Mouse (Mus musculus) lung, embryonic 15.5 days (tissue): Measurements from ENCODE around the gene Lrrc73. TPM values are rescaled to one million over a fixed set of nuclear protein-coding genes. Genes with fewer than 3 reads are reported as not detected.
A peak's percentile ranks its signal among the peaks of the same experiment; 100 is the strongest.

Source experiments
- ATAC-seq: fragments of 200-750 bp; cut with Nextera tagmentation; 2 replicates; pipeline ENCODE4 v1.8.0; 2017; ENCODE audit warnings: moderate number of reproducible peaks, borderline replicate concordance; ENCODE audit not compliant: low FRiP score, low TSS enrichment; ENCODE audit errors: extremely low read depth
- H3K27ac ChIP-seq: fragments of 300-500 bp; sonication (generic); 2 replicates; pipeline ENCODE4 v1.5.1; 2015; ENCODE audit warnings: moderate library complexity, mild to moderate bottlenecking, inconsistent platforms
- H3K27me3 ChIP-seq: fragments of 300-500 bp; sonication (generic); 2 replicates; pipeline ENCODE4 v1.6.1; 2015; ENCODE audit warnings: inconsistent platforms
- H3K36me3 ChIP-seq: fragments of 300-500 bp; sonication (generic); 2 replicates; pipeline ENCODE4 v1.6.1; 2015; ENCODE audit warnings: inconsistent platforms
- H3K4me1 ChIP-seq: fragments of 300-500 bp; sonication (generic); 2 replicates; pipeline ENCODE4 v1.6.1; 2015; ENCODE audit warnings: inconsistent platforms
- H3K4me2 ChIP-seq: fragments of 300-500 bp; sonication (generic); 2 replicates; pipeline ENCODE4 v1.6.1; 2015; ENCODE audit warnings: inconsistent platforms, mild to moderate bottlenecking, moderate library complexity
- H3K4me3 ChIP-seq: fragments of 300-500 bp; sonication (generic); 2 replicates; pipeline ENCODE4 v1.5.1; 2015; ENCODE audit warnings: mild to moderate bottlenecking, inconsistent platforms
- H3K9ac ChIP-seq: fragments of 300-500 bp; sonication (generic); 2 replicates; pipeline ENCODE4 v1.6.1; 2015; ENCODE audit warnings: inconsistent platforms
- H3K9me3 ChIP-seq: fragments of 300-500 bp; sonication (generic); 2 replicates; pipeline ENCODE4 v1.6.1; 2016; ENCODE audit warnings: inconsistent platforms
- WGBS: fragments of 180-500 bp; shearing (Covaris S2); methylation state at CpG from one replicate; pipeline ENCODE4 v1.1.7; 2015; 5-methylcytosine and 5-hydroxymethylcytosine counted together
- polyA plus RNA-seq: library from polyadenylated mRNA; unstranded; fragments of >200 nt; fragmentation: Nextera tagmentation; extraction: Ambion mirVana; gene quantifications from 2 replicates; pipeline ENCODE4 v1.2.1, GENCODE M21; 2015

The Lrrc73 gene
- polyA plus RNA-seq, 1 experiment from 2014 or later = 0.66 TPM

DNA sequence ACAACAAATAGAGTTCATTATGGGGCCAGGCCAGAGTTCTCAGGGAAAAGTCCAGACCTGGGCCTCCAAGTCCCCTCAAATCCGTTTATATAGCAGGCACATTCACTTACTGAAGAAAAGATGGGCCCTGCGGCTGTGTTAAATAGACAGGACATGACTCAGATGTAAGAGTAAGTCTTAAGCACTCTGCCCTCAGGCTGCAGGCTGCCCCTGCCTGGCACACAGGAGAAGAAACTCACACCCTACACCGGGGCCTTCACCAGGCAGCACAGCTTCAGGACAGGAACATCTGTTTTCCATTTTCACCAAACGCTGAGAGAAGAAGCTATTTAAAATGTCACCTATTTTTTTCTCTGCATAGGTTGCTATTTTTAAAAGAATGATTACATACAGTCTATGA lies 24.3 kb downstream of the Lrrc73 start:
- Histone ChIP-seq H3K36me3 (peaks cover 40% of the 10 kb centered on the region), H3K27me3 (no peaks in the 10 kb centered on the region), H3K4me1 (peaks cover 18% of the 10 kb centered on the region), H3K4me2 (no peak overlapping the region), H3K9me3 (no peaks in the 10 kb centered on the region), H3K27ac (no peak overlapping the region), H3K9ac (no peak overlapping the region), H3K4me3 (no peak overlapping the region)
- no peak for ATAC-seq
- WGBS = 59% methylated on average over 4 of the region's 4 CpGs

DNA sequence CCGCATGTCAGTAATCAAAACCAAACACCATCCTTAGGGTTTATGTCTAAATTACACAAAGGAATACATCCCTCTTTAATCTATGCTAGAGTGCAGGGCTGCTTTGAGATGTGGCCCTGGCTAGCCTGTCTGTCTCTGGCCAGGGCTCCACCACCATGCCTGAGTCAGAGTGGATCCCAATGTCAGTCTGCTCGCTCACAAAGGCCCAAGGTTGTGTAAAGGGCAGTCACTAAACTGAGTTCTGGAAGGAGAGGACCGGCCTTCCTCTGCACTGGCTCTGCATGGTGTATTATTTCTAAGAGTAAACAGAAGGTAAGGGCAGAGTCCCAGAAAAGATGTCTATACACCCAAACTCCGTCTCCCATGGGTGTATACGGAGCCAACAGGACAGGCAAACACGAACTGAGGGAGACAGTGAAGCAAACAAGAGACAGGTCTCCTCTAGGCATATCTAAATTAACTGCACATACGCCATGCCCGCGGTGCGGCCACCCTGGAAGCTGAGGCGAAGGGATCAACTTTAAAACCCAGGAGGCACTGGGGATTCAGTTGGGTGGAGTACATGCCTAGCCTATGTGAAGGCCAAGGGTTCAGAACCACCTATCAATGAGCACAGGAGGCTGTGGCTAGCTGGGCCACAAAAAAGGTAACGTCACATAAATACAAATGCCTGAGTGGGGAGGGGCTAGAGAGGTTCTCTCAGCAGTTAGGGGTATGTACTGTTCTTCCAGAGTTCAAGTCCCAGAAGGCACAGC lies 24.9 kb downstream of the Lrrc73 start:
- H3K9me3 ChIP-seq = no peaks in the 10 kb centered on the region
- 88% methylated on average over 12 of the region's 12 CpGs for WGBS
- H3K36me3 ChIP-seq = peaks cover 40% of the 10 kb centered on the region
- H3K27me3 ChIP-seq = no peaks in the 10 kb centered on the region
- no peak overlapping the region for H3K4me3 ChIP-seq
- no peak for ATAC-seq
- H3K9ac ChIP-seq = no peak overlapping the region
- H3K27ac ChIP-seq = no peak overlapping the region
- peaks cover 21% of the 10 kb centered on the region for H3K4me1 ChIP-seq
- no peak overlapping the region for H3K4me2 ChIP-seq

DNA sequence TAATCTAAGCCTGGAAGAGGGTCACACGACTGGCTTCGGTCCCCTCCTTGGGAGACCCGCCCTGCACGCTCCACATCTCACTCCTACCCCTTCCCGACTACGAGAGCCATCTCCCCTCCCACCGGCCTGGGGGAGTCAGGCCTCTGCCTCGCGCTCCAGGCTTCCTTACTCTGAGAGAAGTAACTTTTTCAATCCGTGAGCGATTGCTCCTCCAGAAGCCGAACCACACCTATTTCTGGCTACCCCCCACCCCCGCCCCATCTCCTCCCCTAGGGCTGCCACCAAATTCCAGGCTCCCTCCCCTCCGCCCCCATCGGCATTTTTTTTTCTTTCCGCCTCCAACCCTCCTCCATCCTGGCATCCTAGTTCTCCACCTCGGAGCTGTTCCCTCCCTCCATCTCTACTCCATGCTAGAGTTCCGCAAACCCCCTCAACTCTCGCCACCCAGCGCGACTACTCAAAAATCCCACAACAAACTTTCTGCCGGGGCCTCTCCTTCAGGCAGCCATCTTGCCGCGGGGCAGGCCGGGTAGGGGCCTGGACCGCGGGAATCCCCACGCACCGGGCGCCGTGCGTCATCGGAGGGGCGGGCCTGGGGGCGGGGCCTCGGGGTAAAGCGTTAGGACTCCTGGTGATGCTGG lies 29.3 kb downstream of the Lrrc73 start, which contains the start of gene Tjap1:
Gene Tjap1, minus strand, starts transcription at position 544 of the 641 bp plus-strand sequence.
- H3K36me3 ChIP-seq = peaks cover 25% of the 10 kb centered on the region; the same call in 1 of the 2 replicates
- peak within 1 kb of the TSS; percentile 82 for H3K4me3 ChIP-seq
- peak; percentile 98 for ATAC-seq
- WGBS = 1% methylated on average over 37 of the region's 37 CpGs
- H3K27ac ChIP-seq = peak within 1 kb of the TSS; percentile 95
- peak within 1 kb of the TSS; percentile 87 for H3K9ac ChIP-seq
- H3K4me2 ChIP-seq = peak within 1 kb of the TSS; percentile 90
- H3K27me3 ChIP-seq = no peaks in the 10 kb centered on the region
- no peaks in the 10 kb centered on the region for H3K9me3 ChIP-seq
- H3K4me1 ChIP-seq = peaks cover 29% of the 10 kb centered on the region

DNA sequence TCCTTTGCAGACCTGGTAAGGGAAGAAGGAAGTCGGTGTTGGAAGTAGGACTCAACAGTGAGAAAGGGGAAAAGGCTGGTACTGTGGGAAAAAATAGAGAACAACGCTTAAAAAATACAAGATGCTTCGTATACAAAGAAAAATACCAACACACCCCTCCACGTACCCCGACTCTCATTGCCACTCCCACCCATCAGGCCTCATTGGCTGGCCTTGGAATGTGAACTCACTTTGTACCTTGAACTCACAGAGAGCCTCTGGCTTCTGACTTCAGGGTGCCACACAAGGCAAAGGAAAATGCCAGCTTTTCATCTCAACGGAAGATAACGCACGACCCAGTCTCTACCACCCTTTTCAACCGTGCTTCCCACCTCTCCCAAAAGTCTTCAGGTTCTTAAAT lies 29.8 kb downstream of the Lrrc73 start:
- peak overlapping the region; percentile 82 for H3K4me3 ChIP-seq

DNA sequence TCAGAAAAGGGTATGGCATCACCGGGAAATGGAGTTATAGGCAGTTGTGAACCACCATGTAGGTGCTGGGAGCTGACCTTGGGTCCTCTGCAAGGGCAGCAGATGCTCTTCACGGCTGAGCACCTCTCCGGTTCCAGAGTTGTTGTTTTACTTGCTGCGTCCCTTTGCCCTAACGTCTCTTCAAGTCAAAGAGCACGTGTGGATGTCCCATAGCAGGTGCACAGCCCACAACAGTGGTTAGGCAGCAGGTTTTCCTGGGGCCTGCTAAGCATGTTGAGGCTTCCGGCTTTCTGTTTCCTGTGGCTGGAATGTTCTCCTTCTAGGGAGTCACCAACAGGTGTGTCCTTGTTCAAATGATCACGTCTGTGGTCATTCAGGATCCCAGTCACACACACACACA lies 30.6 kb downstream of the Lrrc73 start:
- peaks cover 36% of the 10 kb centered on the region for H3K4me1 ChIP-seq
- H3K9me3 ChIP-seq = no peaks in the 10 kb centered on the region
- no peak for ATAC-seq

More for the DNA sequence above, 29.8 kb downstream of the Lrrc73 start:
- WGBS = 20% methylated on average over 9 of the region's 9 CpGs
- Histone ChIP-seq H3K4me1 (peaks cover 33% of the 10 kb centered on the region), H3K27me3 (no peaks in the 10 kb centered on the region), H3K9ac (no peak overlapping the region), H3K9me3 (no peaks in the 10 kb centered on the region), H3K27ac (peak overlapping the region; percentile 95; the same call in 1 of the 2 replicates), H3K4me2 (peak overlapping the region; percentile 90), H3K36me3 (peaks cover 21% of the 10 kb centered on the region; the same call in 1 of the 2 replicates)
- no peak for ATAC-seq

DNA sequence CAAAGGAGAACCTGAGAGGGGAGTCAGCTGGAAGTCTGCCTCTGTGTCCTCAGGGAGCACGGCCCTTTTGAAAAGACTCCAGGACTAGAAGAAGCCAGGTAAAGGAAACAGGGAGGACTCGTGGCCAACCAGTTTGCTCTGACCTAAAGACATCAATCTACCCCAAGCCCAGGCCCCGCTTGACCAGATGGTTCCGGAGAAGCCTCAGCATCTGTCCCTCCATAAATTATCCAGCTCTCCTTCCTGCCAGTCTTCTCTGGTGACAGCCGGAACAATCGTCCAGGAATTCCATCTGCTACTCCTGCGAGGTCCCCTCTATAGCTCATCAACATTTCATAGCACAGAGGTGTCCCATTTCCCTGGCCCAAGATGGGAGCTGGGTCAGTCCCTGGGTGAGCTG lies 31.3 kb downstream of the Lrrc73 start:
- H3K9me3 ChIP-seq = no peaks in the 10 kb centered on the region
- H3K27ac ChIP-seq = no peak overlapping the region
- no peak overlapping the region for H3K9ac ChIP-seq
- peaks cover 6% of the 10 kb centered on the region; the same call in 1 of the 2 replicates for H3K36me3 ChIP-seq
- 46% methylated on average over 7 of the region's 7 CpGs for WGBS
- H3K27me3 ChIP-seq = peaks cover 3% of the 10 kb centered on the region; the same call in 1 of the 2 replicates
- no peak for ATAC-seq
- no peak overlapping the region for H3K4me2 ChIP-seq
- peaks cover 36% of the 10 kb centered on the region for H3K4me1 ChIP-seq
- H3K4me3 ChIP-seq = no peak overlapping the region

More for the DNA sequence above, 30.6 kb downstream of the Lrrc73 start:
- H3K4me3 ChIP-seq = no peak overlapping the region
- H3K27ac ChIP-seq = no peak overlapping the region
- H3K9ac ChIP-seq = no peak overlapping the region
- no peaks in the 10 kb centered on the region for H3K27me3 ChIP-seq
- H3K4me2 ChIP-seq = no peak overlapping the region
- 82% methylated on average over 8 of the region's 8 CpGs for WGBS
- H3K36me3 ChIP-seq = peaks cover 13% of the 10 kb centered on the region; the same call in 1 of the 2 replicates

DNA sequence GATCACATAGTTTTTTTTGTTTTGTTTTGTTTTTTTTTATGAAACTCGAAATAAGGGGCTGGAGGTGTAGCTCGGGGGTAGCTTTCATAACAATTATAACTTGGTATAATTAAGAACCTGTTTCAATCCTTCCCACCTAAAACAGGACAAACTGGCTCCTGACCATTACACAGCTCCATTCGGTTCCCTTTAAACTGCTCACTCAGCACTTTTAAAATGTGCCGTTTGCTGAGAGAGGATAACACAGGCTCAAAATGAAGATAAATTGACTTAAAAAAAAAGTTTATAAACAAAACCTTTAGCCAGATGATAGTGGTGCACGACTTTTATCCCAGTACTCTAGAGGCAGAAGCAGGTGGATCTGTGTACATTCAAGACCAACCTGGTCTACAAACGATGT lies 32.1 kb downstream of the Lrrc73 start:
- Histone ChIP-seq H3K4me2 (no peak overlapping the region), H3K4me3 (no peak overlapping the region), H3K36me3 (no peaks in the 10 kb centered on the region), H3K9ac (no peak overlapping the region), H3K9me3 (no peaks in the 10 kb centered on the region), H3K27me3 (peaks cover 6% of the 10 kb centered on the region; the same call in 1 of the 2 replicates), H3K4me1 (peaks cover 36% of the 10 kb centered on the region), H3K27ac (no peak overlapping the region)
- ATAC-seq = no peak
- WGBS = 35% methylated on average over 6 of the region's 6 CpGs

DNA sequence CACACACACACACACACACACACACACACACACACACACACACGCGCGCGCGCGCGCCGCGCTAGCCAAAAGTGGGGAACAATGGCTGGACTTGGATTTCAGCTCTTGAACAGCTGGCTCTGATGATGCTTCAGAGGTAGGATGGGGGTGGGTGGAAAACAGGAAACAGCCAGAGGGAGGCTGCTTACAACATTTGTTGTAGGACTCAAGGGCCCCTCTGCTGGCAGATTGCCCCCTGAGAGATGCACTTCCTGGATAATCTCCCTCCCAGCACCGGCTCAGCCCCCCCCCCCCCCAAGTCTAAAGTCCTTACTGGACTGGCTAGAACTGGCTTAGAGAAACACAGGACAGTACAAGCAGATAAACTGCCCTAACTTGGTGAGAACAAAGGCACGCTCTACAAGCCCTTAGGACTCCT lies 34.4 kb downstream of the Lrrc73 start:
- H3K27ac ChIP-seq = no peak overlapping the region
- H3K9me3 ChIP-seq = no peaks in the 10 kb centered on the region
- no peaks in the 10 kb centered on the region for H3K36me3 ChIP-seq
- peaks cover 18% of the 10 kb centered on the region for H3K4me1 ChIP-seq
- no peak overlapping the region for H3K4me3 ChIP-seq
- 64% methylated on average over 11 of the region's 11 CpGs for WGBS
- H3K27me3 ChIP-seq = peaks cover 11% of the 10 kb centered on the region; the same call in 1 of the 2 replicates
- no peak overlapping the region for H3K9ac ChIP-seq
- H3K4me2 ChIP-seq = no peak overlapping the region
- peak; percentile 55 for ATAC-seq

DNA sequence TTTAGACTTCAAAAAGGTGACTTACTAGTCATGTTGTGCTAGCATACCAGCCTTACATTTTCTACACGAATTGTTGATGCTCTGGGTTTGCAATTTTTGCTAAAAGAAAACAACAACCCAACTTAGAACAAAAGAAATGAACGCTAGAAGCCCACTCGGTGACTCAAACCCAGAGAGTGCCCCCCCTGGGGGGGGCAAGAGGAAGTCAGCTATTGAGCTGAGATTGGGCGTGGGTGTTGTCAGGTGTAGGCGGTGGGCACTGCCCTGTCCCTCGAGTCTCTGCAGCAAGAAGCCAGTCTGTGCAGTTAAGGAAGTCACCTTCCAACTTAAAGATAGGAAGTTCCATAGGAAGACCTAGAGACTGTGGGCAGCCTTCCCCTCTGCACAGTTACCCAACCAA lies 43.3 kb downstream of the Lrrc73 start:
- H3K9me3 ChIP-seq = no peaks in the 10 kb centered on the region
- 36% methylated on average over 6 of the region's 6 CpGs for WGBS
- no peak overlapping the region for H3K4me3 ChIP-seq
- no peak overlapping the region for H3K27ac ChIP-seq
- no peaks in the 10 kb centered on the region for H3K36me3 ChIP-seq
- H3K9ac ChIP-seq = no peak overlapping the region
- no peak overlapping the region for H3K4me2 ChIP-seq
- ATAC-seq = no peak
- H3K27me3 ChIP-seq = peaks cover 61% of the 10 kb centered on the region
- H3K4me1 ChIP-seq = peaks cover 14% of the 10 kb centered on the region

DNA sequence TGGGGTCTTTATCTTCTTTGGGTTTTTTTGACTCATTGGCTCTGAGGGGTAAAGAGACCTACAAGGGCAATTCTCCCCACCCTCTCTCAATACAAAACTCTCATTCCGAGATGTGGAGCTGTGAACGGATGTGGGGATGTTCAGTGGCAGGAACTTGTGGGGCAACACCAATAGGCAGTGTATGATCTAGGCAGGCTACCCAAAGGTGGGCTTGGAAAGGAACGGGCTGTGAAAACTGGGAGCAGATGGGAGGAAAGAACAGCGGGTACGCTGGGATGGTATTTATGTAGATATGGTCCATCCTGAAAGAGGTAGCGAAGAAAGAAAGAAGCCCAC lies 43.7 kb downstream of the Lrrc73 start:
- H3K4me3 ChIP-seq = peak overlapping the region; percentile 49
- H3K9me3 ChIP-seq = no peaks in the 10 kb centered on the region
- WGBS = 10% methylated on average over 6 of the region's 6 CpGs
- H3K36me3 ChIP-seq = no peaks in the 10 kb centered on the region
- H3K27me3 ChIP-seq = peaks cover 61% of the 10 kb centered on the region
- H3K27ac ChIP-seq = no peak overlapping the region
- no peak for ATAC-seq
- H3K4me2 ChIP-seq = peak overlapping the region; percentile 99
- peak overlapping the region; percentile 48 for H3K9ac ChIP-seq
- peaks cover 14% of the 10 kb centered on the region for H3K4me1 ChIP-seq

DNA sequence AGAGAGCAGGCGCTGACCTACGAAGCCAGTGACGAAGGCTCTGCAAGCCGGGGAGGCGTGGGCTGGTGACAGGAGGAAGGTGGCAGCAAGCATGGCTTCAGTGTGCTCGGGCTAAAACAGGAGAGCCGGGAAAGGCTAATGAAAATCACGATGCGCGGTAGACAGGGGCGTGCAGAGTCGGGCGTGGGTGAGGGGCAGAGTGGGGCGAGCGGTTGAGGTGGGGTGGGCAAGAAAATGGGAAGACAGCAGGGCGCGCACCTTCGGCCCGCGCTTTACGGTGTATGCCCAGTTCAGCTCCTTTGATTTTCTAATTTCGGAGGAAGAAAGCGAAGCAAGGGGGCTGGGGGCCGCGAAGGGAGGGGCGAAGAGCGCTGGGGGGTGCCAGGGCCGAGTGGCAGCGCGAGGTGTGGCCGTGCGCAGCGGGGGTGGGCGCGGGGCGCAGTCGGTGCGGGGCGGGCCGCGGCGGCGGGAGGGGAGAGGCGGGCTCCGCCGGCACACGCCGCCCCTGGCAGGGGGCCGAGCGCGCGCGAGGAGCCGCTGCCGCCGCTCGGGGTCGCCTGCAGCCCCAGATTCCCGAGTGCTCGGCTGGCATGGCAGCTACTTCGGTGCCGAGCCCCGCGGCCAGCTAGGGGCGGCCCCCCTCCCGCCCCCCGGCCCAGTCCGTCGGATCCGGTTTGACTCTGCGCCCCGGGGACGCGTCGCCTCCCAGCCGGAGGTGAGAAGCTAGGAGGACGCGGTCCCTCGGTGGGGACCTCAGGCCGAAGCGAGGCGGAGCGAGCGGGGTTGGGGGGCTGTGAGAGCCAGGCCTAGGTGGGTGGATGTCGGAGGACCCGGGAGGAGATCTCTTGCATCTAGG lies 44.3 kb downstream of the Lrrc73 start, which contains the start of gene Dlk2:
Gene Dlk2, plus strand, starts transcription at position 58 of the 856 bp plus-strand sequence.
- under 1% methylated on average over 76 of the region's 86 CpGs for WGBS
- H3K9me3 ChIP-seq = no peaks in the 10 kb centered on the region
- peaks cover 56% of the 10 kb centered on the region for H3K27me3 ChIP-seq
- peak; percentile 24 for ATAC-seq
- peak within 1 kb of the TSS; percentile 48 for H3K9ac ChIP-seq
- H3K36me3 ChIP-seq = no peaks in the 10 kb centered on the region
- peak within 1 kb of the TSS; percentile 99 for H3K4me2 ChIP-seq
- peaks cover 14% of the 10 kb centered on the region for H3K4me1 ChIP-seq
- H3K4me3 ChIP-seq = peak within 1 kb of the TSS; percentile 49
- H3K27ac ChIP-seq = no peak within 1 kb of the TSS
